Mouse (Mus musculus): Measurements from ENCODE around the gene Ninl. TPM values are rescaled to one million over a fixed set of nuclear protein-coding genes. Genes with fewer than 3 reads are reported as not detected.
A peak's percentile ranks its signal among the peaks of the same experiment; 100 is the strongest.

Ninl gene
- total RNA-seq, 2 experiments from 2014 or later, result 5.5 to 5.8 TPM

DNA sequence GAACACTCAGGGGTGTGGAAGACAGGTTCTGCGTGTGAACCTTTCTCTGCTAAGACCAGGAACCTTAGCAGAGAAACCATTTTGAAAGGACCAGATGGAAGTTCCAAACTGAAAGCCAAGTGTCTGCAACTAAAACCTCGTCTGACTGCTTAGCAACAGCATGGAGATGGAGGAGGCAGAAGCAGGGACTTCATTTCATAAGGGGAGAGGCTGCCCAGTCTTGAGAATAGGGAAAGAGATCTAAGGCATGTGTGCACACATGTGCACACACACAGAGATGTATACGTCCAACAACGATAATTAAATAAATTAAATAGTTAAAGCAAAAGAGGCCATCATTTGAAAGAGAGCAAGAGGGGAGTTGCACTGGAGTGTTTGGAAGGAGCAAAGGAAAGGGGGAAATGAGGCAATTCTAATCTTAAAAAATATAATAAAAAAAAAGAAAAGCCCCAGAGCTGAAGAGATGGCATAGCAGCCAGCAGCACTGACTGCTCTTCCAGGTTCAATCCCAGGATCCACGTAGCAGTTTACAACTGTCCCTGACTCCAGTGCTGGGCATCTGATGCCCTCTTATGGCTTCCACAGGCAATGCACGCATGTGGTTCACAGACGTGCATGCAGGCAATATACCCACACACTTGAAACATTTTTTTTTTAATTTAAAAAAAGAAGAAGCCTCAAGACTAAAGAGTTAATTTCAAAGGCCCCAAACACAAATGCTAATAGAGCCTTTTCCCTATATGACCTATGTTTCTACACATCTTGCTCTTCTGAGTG is 38.6 kb downstream of the Ninl start:
- peak; percentile 58 to 69 for DNase-seq (ENCODE audit: low spot score in 2 of 2)

DNA sequence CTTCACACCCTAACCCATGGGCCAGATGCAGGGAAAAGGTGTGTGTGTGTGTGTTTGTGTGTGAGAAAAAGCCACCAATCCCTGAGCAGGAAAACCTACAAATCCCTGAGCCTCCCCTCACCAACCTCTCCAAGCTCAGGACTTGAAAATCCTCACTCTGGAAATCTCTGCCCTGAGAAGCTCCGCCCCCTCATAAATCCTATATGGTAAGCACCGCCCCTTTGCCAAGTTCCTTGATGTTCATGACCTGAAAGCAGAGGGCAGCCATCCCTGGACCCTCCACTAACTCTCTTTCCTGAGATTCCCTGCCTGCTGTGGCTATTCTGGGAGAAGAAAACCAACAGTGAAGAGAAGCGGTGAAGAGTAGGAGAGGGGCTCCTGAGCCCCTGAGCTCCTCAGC is 40.2 kb downstream of the Ninl start:
- no peak for DNase-seq (ENCODE audit: low spot score in 2 of 2)

DNA sequence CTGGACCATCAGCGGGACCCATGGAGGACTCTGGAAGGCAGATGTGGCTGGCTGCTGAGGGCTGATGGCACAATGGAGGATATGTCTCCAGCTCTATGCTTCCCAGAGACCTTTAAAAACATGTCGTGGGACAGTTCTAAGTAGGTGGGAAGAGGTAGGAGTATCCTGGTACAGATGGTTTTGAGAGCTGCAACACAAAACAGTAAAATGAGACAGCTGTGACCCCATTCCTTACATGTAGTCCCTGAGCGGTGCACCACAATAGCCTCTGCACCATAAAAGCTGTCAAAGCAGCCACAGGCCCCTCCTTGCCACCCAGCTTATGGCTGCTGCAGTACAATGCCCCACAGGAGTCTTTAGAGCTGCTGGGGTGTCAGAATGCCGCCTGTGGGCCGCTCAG is 41.6 kb downstream of the Ninl start:
- DNase-seq (ENCODE audit: low spot score in 2 of 2), result peak in 1 of 2 experiments; percentile 14

DNA sequence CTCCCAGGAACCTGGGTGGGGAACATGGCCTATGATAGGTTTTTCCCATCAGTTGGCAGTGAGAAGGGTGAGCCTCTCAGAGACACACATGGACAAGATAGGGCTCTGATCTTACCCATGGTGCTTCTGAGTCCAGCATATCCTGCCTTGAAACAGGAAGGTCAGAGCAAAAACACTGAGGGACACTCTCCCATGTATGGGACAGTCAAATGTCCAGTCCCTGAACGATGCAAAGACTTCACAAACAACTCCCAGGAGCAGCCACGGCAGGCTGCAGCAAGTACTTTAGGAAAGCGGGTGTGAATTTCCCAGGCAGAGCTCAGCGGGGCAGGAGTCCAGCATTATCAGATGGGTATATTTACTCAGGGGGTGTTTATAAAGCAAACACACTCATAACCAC is 43.9 kb downstream of the Ninl start:
- no peak for DNase-seq (ENCODE audit: low spot score in 2 of 2)

DNA sequence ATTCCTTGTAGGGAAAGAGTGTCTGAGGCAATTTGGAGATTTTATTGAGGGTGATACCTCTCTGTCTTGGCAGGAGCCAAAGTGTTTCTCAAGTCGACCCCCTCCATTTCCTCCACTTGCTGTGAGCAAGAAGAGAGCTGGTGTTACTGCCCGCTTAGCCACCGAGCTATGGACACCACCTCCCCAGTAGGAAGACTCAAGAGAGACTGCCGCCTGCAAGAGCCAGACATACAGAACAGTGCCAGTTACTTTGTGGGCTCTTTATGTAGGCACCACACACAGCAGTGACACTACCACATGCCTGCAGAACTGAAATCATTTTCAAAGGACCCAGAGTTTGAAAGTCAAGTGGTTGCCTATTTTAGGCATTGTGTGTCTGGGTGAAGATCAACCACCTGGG is 48.1 kb downstream of the Ninl start:
- DNase-seq (ENCODE audit: low spot score in 2 of 2), result no peak

DNA sequence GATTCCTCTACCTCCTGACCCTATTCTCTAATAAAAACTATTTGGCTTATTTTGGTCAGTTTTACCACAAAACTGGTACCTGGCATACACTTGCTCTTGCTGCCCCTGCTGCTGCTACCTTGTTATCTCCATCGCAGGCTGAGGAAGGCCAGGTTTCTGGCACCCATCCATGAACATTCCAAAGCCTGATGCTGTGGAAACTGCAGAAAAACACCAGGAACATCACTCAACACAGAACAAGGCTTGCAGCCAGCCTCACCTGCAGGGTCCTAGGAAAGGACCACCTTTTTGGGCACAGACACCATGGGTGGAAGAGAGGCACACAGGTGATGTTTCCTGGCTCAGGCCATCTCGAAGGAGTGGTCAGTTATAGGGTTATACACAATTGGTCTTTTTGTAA is 48.7 kb downstream of the Ninl start:
- no peak for DNase-seq (ENCODE audit: low spot score in 2 of 2)

DNA sequence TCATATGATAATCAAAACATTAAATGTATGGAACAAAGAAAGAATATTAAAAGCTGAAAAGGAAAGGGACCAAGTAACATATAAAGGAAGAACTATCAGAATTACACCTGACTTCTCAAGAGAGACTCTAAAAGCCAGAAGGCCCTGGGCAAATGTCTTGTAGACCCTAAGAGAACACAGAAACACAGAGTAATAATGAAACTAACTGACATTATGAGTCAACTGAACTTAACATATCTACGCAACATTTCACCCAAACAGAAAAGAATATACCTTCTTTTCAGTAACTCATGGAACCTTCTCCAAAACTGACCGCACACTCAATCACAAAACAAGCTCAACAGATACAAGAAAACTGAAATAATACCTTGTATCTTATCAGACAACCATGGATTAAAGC is 53.8 kb downstream of the Ninl start:
- no peak for DNase-seq (ENCODE audit: low spot score in 2 of 2)

DNA sequence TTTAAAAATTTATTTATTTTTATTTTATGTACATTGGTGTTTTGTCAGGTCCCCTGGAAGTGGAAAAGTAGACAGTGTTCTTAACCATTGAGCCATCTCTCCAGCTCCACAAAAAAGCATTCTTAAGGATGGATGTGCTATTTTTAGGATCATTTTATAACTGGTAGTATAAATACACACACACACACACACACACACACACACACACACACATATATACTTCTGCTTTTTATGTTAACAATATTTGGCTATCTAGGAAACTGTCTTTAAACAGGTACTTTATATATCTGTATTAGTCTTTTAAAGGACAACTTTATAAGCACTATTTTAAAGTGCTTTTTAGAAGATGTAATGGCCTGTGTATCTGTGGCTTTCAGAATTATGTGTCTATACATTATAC is 57.1 kb downstream of the Ninl start:
- no peak for DNase-seq (ENCODE audit: low spot score in 2 of 2)

DNA sequence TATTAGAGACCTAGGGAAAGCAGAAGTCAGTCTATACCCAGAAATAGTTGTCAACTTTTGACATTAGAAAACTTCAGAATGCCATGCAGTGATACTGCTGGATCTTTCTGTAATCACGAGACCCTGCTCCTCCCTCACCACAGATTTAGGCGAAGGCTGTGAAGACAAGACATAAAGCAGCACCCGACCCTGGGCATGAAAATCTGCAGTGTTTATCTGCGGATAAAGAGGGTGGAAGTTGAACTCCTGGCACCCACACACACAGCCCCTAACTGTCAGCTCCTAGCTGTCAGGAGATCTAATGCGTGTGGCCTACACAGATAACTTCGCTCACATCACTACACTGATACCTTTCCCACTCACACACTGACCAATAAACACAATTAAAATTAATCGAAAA is 57.7 kb downstream of the Ninl start:
- DNase-seq (ENCODE audit: low spot score in 2 of 2), result no peak

DNA sequence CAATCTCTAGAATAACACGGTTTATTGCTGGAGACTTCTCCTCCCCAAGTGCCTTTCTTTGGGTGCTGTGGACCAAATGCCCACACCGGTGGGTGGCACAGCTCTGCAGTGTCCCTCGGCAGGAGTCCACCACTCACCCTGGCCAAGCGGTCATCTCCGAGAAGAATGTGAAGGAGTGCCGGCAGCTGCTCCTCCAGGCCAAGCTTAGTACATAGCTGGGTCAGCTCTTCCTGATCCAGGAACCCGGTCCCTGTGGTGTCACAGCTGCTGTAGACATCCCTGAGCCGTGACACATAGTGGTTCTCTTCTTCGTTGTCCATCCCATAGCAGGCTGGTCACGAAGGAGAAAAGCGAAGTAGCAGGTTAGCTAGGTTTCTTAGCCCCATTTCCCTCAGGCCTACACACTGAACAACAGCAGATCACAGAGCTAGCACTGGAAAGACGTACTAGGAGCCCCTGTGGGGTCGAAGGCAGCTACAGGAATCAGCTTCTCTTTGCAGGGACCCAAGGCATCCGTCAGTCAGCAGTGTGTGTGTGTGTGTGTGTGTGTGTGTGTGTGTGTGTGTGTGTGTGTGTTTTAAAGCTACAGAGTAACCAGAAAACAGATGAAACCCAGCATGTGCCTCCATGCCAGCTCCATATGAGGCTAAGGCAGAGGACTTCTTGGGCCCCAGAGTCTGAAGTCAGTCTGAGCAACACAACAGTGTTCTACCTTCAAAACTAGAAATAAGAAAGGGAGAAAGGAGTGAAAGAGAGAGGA is 59.1 kb downstream of the Ninl start:
- no peak for DNase-seq (ENCODE audit: low spot score in 2 of 2)

DNA sequence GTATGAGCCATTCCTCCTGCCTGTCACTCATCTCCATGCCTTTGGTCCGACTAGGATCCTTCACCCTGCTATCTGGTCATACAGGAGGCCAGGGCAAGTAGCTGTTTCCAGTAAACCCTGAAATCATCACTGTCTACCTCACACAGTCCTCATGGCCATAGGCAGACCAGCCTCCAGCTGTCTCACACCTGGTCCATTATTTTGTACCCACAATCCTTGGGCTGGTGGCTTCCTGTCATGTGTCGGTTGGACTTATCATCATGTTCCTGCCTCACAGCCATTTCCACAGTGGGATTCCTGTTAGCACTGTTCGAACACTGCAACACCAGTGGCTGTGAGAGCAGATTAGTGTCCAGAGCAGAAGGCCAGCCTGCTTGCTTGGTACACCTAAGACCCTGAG is 60.4 kb downstream of the Ninl start:
- DNase-seq (ENCODE audit: low spot score in 2 of 2), result no peak

DNA sequence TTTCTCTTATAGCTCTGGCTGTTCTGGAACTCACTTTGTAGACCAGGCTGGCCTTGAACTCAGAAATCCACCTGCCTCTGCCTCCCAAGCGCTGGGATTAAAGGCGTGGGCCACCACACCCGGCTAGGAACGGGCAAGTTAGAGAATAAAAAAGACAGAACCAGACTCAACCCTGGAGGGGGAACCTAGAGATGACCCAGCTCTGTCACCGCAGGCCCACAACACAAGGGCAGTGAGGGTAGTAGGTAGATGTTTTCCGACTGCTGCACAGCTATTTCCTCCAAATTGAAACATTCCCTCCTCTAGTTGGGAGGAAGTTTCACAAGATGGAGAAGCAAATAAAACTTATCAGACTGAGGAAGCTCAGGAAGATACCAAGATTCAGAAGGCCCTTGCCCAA is 61.5 kb downstream of the Ninl start:
- no peak for DNase-seq (ENCODE audit: low spot score in 2 of 2)

DNA sequence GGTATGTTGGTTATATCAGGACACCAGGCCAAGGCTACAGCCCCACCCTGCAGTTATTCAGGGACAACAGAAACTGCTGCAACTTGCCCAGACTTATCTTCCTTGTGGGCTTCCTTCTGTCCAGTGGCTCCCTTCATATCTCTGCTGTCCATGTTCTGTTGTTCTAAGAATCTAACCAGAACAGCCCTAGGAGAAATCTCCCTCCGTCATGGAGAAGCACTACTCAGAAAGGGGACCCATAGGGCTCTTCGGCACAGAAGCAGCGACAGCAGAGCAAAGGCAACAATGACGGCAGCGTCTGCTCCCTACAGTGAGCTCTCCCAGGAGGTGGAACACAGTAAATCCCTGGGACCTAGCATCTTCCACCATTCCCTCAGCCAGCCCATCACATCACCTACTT is 62.3 kb downstream of the Ninl start:
- DNase-seq (ENCODE audit: low spot score in 2 of 2), result no peak

DNA sequence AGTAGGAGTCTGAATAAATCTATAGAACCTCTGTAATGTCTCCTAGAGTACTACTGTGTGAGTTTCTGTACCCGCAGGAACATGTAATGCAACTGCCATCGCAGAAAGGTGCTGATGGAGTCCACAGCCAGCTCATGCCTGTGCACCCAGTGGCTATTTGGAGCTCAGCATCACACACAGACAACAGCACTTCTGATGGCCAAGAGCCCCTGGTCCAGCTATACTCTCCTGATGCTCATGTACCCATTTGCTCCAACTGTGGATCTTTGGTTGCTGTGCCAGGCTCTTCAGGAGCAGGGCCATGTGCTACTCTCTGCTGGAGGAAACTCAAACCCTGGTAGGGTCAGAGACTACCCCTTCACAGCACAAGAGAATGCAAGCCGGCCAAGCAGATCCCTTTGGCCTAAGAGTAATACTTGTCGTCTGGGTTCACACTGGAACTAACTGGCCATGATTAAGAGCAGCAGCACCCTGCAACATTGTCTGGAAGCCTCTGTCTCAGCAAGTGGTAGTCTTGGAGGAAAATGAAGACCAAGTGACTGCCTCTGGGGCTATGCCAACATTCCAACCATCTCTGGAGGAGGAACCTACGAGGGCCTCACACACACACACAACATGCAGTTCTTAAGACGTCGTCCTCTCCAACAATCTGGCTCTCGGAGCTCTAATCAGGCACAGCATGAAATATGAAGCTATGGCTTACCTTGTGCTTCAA is 65.6 kb downstream of the Ninl start:
- no peak for DNase-seq (ENCODE audit: low spot score in 2 of 2)

DNA sequence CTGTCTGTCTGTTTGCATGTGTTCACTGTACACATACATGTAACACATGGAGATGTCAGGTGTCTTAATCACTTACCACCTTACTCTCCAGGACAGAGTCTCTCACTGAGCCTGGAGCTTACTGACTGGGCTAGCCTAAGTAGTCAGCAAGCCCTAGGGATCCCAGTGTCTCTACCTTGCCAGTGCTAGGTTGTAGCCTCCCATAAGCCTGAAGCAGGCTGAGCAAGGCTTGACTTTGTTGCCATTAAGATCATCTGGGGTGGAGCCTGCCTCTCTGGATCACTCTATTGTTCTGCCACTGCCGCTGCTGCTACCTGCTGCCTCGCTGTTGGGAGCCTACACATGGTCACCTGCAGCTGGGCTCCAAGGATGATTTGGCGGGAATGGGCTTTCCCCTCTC is 66.5 kb downstream of the Ninl start:
- no peak for DNase-seq (ENCODE audit: low spot score in 2 of 2)

DNA sequence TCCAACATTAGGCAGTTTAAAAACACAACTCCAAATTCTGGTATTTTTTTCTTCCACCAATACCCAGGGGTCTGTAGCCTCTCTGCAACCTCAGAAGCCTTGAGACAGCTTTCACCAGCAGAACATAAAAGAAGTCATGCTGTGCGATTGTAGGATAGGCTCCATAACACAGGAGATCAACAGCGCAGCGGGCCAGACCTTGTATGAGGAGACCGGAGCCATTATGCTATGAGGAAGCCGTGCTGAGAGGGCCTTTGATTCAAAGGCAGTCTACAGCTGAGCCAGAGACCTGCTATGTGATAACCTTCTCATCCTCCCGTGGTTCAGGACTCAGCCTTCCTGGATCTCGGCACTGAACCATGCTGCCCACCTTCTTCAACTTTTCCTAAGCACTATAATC is 67.3 kb downstream of the Ninl start:
- DNase-seq (ENCODE audit: low spot score in 2 of 2), result no peak

DNA sequence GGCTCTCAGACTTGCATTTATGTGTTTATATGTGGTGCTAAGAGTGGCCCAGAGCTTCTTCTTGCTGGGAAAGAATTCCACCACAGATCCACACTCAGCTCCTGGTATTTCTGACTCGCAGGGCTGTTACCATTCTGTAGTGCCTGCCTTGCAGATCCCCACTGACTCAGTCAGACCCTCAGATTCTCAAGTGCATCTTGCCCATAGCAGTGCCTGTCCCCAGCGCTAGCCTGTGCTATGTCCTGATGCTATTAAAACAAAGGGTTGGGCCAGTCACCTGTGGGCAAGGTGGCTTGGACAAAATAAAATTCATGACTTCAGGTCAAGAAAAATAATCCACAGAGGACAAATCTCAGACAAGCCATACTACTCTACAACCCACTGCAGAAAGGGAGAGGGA is 70.0 kb downstream of the Ninl start:
- DNase-seq (ENCODE audit: low spot score in 2 of 2), result no peak

DNA sequence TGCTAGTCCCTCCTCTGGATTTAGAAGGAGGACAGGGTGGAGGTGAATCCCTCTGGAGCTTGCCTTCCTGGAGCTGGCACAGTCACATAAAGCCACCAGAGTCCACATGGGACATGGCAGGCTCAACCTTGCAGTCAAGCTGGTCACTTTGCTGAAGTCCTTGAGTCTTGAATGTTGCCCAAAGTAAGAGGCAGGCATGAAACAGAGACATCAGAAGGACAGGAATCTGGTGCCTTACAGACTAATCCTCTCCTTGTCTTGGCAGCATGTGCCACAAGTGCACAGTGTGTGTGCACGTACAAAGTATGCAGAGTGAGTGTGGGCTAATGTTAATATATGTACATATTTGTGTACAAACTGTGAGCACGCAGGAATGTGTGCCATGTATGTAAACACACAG is 71.7 kb downstream of the Ninl start:
- DNase-seq (ENCODE audit: low spot score in 2 of 2), result no peak

DNA sequence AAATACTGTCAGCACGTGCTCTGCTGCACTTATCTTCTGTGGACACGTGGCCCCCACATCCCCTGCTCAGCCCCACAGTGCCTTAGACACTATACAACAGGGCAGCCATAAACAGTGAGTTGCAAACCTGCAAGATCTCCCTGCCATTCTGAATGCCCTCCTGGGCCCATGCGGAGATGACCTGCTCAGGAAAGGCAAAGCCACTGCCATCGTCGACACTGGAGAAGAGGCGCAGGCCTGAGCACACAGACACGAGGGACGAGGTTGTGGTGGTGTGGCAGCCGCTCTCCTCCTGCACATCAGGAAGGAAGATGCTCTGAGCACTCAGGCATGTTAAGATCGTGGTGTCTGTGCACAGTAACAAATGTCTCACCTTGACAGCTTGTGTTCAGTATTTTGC is 73.2 kb downstream of the Ninl start:
- no peak for DNase-seq (ENCODE audit: low spot score in 2 of 2)

DNA sequence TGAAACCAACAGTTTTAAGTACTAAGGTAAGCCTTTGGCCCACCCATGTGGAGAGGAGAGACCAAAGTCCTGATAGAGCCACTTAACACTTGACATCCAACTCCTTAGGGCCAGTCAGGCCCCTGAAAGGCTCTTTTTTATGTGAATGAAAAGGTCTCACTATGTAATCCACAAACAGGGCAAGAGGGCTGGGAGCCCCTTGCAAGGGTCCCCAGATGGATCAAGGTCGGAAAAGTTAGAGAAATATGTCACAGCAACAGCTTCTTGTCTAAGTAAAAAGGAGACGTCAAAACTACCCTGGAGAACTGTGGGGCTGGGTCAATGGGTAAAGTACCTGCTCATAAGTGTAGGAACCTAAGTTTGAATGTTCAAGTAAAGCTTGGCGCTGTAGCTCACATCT is 74.5 kb downstream of the Ninl start:
- DNase-seq (ENCODE audit: low spot score in 2 of 2), result no peak

DNA sequence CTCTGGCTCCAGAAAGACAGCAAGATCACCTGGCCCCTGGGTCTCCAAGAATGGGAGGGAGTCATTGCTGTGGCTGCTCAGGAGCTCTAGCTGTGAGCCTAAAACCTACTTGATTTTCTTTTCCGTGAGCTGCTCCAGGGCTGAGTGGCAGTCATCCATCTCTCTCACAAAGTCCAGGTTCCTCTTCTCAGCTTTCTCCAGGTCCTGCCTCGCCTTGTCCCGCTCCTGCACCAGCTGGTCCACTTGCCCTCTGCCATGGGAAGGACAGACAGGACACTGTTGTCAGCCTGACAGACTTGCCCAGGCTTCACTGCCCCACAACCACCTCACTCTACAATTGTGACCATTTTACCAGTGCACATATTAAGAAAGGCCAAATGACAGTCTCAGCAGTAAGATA is 75.9 kb downstream of the Ninl start:
- no peak for DNase-seq (ENCODE audit: low spot score in 2 of 2)

DNA sequence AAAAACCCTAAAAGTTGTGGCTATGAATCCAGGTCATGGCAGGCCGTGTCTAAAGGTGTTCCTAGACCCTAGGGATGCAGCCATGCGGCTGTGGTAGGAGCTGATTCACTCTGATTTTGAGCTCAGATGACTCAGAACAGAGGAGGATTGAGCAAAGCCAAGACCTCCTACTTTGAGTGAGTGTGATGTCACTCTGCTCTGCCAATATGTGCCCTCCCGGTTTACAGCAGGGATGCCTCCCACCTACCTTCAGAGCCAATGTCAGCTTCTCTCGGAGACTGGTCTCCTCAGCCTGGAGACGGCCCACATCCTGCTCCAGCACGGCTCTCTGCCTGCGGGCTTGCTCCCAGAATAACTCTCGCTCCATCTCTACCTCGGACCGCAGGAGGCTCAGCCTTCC is 79.7 kb downstream of the Ninl start:
- DNase-seq (ENCODE audit: low spot score in 2 of 2), result peak; percentile 41 to 54

All from left cerebral cortex, adult 18-20 months (tissue).